Mouse (Mus musculus): ENCODE measurements around the gene Dapp1. TPM values are rescaled to one million over a fixed set of nuclear protein-coding genes. Genes with fewer than 3 reads are reported as not detected.
"Not testable (repeated sequence)": the region's sequence is repeated elsewhere in the genome, so short reads cannot be mapped to it uniquely, and the experiment has no call there.

Gene Dapp1
- total RNA-seq, 2 experiments from 2014 or later, result 18.3 to 34.1 TPM

DNA sequence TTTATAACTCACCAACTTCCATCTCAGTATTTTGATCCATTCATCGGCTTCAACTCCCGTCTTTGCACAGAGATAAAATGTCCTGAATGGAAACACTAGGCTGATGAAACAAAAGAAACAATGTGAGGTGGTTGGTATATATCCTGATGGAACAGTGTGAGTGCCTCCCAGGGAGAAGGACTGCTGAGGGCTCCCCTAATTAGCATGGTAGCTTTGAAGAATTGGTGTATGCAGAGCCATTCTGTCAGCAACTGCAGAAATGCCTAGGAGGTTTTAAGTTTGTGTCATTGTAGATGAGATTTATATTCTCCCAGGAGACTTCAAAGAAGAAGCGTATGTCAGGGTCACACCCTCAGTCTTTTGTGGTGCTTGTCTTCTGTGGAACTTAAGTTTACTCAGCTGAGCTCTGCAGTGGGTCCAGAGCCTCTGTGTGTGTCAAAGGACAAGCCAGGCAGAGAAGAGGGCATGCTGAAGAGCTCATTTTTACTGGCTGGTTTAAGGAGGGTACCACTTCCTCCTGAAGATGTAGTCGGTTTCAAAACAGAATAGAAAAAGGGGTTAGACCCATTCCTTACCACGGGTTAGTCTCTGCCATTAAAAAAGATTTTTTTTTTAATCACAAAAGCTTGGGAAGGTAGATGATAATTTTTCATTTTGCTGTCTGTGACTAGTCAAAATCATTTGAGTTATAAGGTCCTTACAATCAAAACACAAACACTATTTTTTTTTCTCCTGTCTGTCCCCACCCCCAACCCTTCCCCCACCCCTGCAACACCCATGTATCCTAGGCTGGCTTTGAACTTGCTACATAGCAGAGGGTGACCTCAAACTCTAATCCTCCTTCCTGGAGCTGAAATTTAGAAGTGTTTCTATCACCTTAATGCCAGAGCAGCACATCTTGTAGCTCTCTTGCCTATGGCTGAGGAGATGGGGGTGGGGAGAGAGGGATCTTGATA lies 45.5 kb downstream of the Dapp1 start:
- ATAC-seq (replicated peaks; ENCODE audit: low FRiP score, poor library complexity, severe bottlenecking), result no peak

DNA sequence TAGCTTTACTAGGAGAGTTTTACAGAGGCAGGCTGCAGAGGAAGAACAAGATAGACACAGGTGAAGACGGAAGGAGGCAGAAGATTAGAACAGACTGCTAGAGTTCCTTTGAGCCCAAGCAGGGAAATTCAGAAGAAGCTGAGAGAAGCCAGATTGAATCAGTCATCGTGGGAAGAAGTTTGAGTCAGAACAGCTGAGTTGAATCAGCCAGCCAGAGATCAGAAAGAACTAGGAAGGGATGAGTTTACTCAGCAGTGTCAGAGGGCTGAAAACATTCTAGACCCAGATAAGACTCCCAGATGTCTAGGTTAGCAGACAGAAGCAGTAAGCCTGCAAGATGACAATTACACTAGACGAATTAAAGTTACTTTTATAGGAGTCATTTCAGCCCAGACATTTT lies 47.4 kb downstream of the Dapp1 start:
- ATAC-seq (replicated peaks; ENCODE audit: low FRiP score, poor library complexity, severe bottlenecking), result no peak

DNA sequence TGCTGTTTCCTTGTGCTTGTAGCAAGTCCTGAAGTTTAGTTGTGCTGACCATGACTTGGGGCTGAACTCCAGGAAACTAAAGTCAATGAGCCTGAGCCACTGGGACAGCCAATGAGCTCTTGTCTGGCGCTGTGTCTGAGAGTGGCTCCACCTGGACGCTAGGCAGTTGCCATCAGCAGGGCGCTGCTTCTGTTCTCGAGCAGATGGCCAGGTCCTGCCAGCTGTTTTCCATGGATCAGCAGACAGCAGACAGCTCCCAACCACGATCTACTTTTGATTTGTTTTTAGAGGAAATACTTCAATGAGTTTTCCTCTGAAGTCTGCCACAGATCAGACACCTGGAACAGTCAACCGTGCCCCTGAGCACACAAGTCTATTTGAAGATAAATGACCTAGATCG lies 48.6 kb downstream of the Dapp1 start:
- ATAC-seq (replicated peaks; ENCODE audit: low FRiP score, poor library complexity, severe bottlenecking), result no peak

DNA sequence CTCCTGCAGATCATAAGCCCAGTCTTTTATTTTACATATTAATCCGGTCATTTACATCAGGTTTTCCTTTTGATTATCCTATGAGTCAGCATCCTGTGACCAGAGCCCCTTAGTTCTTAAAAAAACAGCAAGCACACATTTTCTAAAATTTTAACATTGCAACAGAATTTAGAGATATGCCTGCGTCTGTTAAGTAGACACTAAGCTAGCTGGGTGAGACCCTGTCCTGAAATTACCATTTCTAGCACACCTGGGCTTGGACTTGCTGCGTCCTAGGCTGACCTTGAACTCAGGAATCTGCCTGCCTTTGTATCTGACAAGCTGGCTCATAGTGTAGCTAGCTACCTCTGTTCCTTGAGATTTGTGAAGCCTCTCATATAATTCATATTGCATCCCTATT lies 51.4 kb downstream of the Dapp1 start:
- no peak for ATAC-seq (replicated peaks; ENCODE audit: low FRiP score, poor library complexity, severe bottlenecking)

DNA sequence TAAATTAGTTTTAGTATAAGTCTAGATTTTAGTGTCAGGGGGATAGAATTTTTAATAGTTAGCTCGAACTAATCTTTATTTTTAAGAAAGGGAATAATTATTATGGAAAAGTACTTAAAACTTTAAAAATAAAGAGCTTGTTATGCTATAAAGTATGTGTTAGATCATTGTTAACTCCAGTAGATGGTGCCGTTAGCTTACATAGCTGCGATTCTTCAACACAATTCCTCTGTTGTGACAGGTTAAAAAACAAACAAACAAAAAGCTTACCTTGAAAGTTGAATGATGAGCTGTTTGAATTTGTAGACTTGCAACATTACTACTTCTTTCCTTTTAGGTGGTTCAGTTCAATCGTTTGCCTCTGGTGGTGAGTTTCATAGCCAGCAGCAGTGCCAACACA lies 54.3 kb downstream of the Dapp1 start:
- no peak for ATAC-seq (replicated peaks; ENCODE audit: low FRiP score, poor library complexity, severe bottlenecking)

DNA sequence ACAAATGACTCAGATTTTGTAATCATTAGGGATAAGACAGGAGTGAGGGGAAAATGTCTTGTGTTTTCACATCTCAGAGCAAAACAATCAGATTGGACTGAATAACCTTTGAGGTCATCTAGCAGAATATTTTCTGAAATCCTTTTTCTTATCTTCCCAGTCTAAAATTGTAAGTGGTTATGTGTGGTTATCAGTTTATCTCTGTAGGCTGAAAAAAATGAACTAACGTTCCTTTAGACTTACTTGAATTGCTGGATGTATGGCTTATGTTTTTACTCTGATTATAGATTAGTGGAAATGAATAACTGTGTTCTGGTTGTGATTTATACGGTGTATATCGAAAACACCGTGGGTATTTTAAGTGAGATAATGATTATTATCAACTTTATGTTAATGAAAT lies 60.8 kb downstream of the Dapp1 start:
- no peak for ATAC-seq (replicated peaks; ENCODE audit: low FRiP score, poor library complexity, severe bottlenecking)

DNA sequence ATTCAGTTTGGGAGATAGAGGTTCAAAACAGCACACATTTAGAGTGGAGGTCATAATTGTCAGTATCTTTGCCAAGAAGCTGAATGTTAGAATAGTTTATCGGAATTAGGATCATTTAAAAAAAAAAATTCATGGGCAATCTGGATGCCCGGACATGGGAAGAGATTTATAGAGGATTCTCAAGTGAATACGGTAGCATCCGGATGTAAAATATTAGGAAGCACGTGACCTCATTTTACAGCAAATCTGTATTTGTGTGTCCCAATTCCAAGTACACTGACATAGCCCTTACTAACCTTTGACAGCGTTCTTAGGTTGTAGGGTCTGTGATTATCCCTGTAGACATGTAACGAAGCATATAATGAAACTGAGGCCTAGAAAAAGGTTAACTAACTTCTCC lies 61.9 kb downstream of the Dapp1 start:
- ATAC-seq (replicated peaks; ENCODE audit: low FRiP score, poor library complexity, severe bottlenecking), result no peak

DNA sequence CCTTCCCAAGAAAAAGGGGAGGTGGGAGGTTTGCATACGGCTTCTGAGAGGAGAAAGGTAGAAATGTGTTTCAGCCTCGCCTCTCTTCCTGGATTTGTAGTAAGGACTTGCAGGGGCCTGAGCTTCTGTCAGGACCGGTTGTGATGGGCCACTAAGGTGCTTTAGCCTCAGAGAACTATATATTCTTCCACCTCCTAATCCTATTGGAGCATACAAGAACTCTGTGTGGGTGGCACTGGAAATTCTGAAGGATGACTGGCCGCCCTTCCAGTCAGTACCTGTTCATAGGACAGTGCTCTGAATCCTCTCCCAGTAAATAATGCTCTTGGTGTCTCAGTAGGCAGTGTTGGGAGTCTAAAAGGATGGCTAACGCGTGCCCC lies 62.4 kb downstream of the Dapp1 start:
- ATAC-seq (replicated peaks; ENCODE audit: low FRiP score, poor library complexity, severe bottlenecking), result peak; percentile 45; the same call in 1 of the 2 replicates

DNA sequence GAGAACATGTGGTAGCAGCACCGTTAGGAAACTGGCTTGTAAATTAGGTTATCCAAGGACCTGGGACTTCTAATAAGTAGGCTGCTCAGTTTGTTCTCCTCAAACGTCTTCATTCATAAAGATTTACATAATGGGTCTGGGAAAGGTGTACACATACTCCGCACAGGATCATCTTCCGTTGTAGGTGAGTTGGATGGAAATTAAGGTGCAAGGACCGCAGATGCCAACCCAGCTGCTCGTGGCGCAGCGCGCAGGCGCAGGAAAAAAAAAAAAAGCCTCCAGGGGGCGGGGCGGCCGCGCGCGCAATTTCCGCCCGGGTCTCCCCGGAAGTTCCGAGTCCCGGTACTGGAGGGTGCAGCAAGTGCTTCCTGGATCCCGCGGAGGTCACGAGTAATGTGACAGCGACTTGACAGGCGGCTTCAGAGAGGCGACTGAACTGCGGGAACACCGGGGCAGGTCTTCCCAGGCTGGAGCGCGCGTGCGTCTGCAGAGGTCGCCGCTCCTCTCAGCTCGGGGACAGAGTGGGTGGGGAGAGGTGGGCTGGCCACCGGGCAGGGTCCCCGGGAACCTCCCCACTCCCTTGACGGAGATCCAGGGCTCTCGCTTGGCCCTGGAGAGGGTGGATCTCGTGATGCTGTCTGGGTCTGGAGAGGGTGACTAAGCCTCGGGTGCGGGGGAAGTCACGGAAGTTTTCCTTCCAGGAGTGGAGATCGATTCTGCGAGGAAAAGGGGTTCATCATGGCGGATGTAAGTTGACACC lies 63.0 kb downstream of the Dapp1 start, which contains the start of gene Lamtor3:
Lamtor3 (plus strand) TSS at position 335 of the 760 bp plus-strand sequence.
- ATAC-seq (replicated peaks; ENCODE audit: low FRiP score, poor library complexity, severe bottlenecking), result peak; percentile 95

DNA sequence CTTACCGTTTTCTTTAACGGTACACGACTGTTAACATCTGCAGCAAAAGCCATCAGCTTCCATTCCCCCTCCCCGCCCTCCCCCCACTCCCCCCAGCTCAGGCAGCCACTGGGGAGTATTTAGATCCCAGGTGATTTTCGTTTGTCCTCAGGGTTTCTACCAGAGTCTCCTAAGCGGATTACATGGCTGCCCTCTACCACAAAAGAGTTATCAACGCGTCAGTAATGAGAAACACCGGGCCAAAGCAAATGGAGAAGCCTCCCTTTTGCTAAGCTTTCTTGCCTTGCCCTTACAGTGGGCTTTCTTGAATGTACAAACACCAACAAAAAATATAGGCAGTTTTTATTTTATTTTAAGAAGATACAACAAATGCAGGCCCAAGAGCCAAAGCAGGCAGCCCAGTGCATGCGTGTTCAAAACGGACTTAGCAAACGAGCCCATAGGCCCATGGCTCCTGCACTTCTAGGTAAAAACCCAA lies 63.6 kb downstream of the Dapp1 start:
- no peak for ATAC-seq (replicated peaks; ENCODE audit: low FRiP score, poor library complexity, severe bottlenecking)

DNA sequence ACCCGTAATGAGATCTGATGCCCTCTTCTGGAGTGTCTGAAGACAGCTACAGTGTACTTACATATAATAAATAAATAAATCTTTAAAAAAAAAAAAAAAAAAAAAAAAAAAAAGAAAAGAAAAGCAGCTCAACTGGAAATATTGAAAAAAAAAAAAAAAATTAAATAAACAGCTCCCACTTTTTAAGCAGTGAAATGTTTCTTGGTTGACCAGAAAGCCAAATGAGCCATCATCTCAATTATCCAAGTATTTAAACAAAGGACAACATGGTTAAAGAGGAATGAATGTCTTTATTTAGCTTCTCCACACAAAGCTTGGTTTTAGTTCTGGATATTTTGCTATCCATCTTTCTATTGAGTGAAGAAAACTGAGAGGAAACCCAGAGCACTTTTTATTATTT lies 66.8 kb downstream of the Dapp1 start:
- ATAC-seq (replicated peaks; ENCODE audit: low FRiP score, poor library complexity, severe bottlenecking), result not testable (repeated sequence)

DNA sequence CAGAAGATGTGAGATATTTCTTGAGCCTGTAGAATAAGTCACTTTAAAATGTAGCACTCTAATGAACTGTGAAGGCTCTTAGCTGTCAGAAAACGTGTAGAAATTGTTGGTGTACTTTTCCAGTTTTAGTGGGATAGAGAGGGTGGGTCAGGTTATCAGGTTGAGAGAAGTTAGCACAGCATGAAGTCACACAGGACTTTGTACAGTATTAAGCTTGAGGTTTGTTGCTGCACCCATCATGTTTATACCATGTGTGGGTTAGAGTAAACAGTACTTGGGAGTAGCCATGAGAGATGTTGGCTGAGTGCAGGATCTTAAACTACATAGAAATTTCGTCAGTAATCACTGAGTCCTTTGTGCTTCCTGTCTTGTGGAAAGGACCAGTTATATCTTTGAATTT lies 68.3 kb downstream of the Dapp1 start:
- no peak for ATAC-seq (replicated peaks; ENCODE audit: low FRiP score, poor library complexity, severe bottlenecking)

DNA sequence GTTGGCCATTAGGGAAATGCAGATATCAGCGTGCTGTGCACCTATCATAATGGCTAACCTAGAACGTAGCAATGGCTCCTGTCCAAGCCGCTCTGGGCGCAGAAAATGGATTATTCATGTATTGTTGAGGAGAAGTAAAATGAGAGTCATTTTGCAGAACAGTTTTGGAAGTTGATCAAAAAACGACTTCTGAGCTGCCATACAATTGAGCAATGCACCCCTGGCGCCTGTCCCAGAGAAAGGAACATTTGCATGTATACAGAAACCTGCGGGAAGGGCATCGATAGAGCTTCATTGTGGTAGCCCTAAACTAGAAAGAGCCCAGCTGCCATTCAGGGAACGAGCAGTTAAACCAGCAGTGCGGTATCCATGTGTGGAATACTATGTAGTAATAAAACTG lies 81.2 kb downstream of the Dapp1 start:
- ATAC-seq (replicated peaks; ENCODE audit: low FRiP score, poor library complexity, severe bottlenecking), result no peak

DNA sequence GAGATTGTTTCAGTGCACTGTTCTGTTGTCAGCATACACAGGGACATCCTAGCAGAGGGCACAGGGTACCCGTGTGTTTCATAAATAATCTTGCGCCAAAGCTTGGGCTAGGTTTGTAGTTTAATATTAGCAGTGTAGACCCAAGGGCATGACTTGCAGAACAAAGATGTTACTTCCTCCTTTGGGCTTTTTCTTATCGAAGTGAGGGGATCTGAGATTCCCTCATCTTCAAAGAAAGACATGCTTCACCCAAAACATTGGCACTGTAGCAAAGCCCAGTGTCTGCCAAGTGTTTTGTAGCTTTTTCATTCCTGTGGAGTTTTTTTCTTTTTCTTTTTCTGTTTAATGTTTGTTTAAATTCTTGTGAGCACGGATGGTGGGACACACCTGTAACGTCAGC lies 83.7 kb downstream of the Dapp1 start:
- no peak for ATAC-seq (replicated peaks; ENCODE audit: low FRiP score, poor library complexity, severe bottlenecking)

DNA sequence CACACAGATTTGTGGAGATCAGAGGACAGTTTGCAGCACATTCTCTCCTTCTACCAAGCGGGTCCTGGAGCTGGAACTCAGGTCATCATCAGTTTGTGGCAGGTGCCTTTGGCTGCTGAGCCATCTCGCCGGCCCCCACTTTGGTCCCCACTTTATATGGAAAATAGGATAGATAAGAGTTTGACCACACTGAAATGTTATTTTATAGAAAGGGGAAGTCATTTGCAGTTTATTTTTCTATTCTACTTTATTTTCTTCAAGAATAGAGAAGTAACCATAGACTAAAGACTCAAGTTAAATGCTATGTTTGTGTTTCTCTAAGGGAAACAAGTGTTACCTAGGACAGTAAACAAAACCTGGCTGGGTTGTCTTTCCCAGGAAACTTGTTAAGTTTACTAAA lies 84.5 kb downstream of the Dapp1 start:
- ATAC-seq (replicated peaks; ENCODE audit: low FRiP score, poor library complexity, severe bottlenecking), result no peak

DNA sequence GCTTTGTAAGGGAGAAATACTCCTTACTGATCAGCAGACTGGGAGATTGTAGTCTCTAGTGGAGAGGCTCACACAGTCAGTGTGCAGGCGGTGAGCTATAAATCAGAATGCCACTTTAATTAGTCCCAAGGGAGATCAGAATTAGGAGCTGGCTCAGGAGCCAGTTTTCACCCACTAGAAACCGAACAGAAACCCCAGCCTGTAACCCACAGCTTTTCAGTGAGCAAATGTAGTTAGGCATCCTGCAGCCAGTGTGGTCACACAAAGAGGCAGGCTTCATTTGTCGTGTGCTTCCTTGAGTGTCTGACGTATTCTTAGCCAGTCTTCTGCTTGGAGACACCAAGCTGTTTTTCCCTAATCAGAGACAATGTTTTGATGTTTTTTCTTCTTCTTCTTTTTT lies 85.0 kb downstream of the Dapp1 start:
- ATAC-seq (replicated peaks; ENCODE audit: low FRiP score, poor library complexity, severe bottlenecking), result no peak

DNA sequence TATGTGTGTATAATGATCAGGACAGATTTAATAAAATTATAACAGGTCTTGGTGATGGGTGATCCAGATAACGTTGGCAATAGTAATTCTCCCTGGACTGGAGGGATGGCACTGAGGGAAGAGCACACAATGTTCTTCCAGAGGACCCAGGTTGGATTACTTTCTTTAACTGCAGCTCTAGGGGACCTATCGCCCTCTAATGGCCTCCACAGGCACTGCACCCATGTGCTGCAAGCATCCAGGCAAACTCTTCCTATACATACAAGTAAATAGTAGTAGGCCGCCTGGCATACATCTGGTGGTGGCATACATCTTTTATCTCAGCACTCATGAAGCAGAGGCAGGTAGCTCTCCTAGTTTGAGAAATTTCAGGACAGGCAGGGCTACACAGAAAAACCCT lies 86.1 kb downstream of the Dapp1 start:
- ATAC-seq (replicated peaks; ENCODE audit: low FRiP score, poor library complexity, severe bottlenecking), result peak; percentile 77

DNA sequence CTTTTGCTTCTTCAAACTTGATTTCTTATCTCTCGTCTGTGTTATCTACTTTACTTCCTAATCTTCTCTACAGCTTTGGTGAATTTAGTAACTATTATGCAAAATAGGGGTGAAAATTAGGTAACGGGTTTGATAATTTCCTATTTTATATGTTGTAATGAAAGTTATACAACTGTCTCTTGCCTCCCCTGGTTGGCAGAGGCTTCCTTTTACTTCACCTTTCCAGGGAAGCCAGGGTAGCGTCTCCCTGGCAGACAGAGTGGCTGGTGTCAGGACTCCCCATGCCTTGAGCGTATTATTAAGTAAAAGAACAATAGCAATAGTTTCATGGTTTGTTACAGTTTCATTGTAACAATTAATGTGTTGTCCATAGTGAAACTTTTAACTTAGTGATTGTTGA lies 87.6 kb downstream of the Dapp1 start:
- ATAC-seq (replicated peaks; ENCODE audit: low FRiP score, poor library complexity, severe bottlenecking), result no peak

DNA sequence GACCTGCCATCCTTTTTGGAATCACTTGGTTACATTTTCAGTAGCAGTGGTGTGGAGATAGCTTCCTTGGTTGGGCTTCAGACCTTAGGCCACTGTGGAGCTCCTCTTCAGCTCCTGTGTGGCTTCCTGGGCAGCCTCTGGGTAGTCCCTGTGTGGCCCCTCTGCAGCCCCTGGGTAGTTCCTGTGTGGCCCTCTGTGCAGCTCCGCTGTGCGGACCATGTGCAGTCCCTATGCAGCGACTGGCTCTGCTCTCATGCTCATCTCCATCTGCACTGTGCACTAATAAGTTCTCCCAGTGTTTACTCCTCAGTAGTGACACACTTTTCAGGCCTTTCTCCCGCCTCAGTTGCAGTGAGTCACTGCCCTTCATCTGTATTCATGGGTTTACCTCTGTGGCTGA lies 89.2 kb downstream of the Dapp1 start:
- ATAC-seq (replicated peaks; ENCODE audit: low FRiP score, poor library complexity, severe bottlenecking), result no peak

DNA sequence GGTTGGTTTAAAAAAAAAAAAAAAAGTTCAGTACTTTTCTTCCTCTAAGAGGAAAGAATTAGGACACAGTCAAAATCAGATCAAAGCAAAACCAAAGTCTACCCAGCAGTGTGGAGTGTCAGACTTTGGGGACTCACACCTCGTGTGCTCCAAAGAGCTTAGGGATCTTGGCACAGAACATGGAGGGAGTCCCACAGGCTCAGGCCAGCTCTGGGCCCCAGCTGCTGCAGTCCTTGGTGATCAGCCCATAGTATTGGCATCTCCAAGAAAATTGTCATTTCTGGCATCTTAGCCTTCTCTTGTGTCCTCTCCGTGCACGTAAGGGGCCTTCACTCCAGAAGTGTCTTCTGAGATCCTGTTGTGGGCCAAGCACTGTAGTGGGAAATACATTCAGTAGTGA lies 90.3 kb downstream of the Dapp1 start:
- no peak for ATAC-seq (replicated peaks; ENCODE audit: low FRiP score, poor library complexity, severe bottlenecking)

DNA sequence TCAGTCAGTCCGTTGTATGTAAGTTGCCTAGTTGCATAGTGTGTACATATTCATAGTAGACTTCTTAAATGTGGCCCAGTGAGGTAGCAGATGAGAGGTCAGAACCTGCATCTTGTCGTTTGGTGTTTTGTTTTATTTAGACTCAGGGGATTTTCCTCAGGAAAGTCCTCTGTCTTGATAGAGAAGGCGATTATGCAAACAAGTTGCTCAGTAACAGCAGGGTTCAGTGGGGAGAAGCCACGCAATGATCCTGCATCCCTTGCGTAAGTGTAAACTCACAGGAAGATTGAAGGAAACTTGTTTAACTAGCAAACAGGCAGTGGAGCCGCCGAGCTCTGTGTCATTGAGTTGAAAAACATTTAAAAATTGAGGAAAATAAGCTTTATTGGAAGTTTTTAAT lies 93.4 kb downstream of the Dapp1 start:
- no peak for ATAC-seq (replicated peaks; ENCODE audit: low FRiP score, poor library complexity, severe bottlenecking)
